Mouse (Mus musculus) left cerebral cortex, adult 2 months (tissue): Measurements from ENCODE around the gene Eid2b. TPM values are rescaled to one million over a fixed set of nuclear protein-coding genes. Genes with fewer than 3 reads are reported as not detected.
"Not testable (repeated sequence)": the region's sequence is repeated elsewhere in the genome, so short reads cannot be mapped to it uniquely, and the experiment has no call there.

Experiments used
- DNase-seq, 2 experiments: peaks; one replicate each; pipeline ENCODE4 v3.0.0; 2021 to 2022; ENCODE audit warnings: low spot score in 2 of 2, mixed read lengths in 1 of 2; ENCODE audit errors: extremely low spot score in 1 of 2
- H3K27ac ChIP-seq: fragments of 200-600 bp; 2 replicates; pipeline ENCODE4 v1.8.1; 2022
- H3K4me3 ChIP-seq: fragments of 200-600 bp; 2 replicates; pipeline ENCODE4 v1.8.1; 2022
- CTCF ChIP-seq: fragments of 200-600 bp; IDR thresholded peaks from 2 replicates; pipeline ENCODE4 v1.8.1; 2022; ENCODE audit warnings: antibody characterized with exemption, mild to moderate bottlenecking, moderate library complexity
- intact Hi-C: fragments of 180-260 bp; cut with DNase I; formaldehyde crosslinking; loops from one replicate; pipeline ENCODE4 v1.15.1; 2025
- long read RNA-seq, 2 experiments: library from polyadenylated mRNA; stranded (forward); transcript quantifications; one replicate each; pipeline ENCODE4 v2.0.0; 2021; ENCODE audit warnings: borderline mapping rate in 2 of 2
- total RNA-seq, 2 experiments: library from RNA; stranded (reverse); gene quantifications; 2 replicates each; pipeline ENCODE4 v1.2.3; 2021

The Eid2b gene
- total RNA-seq = 10 to 100 TPM; 32.3 to 33.4 TPM
- long read RNA-seq, experiment 1, transcript Eid2b-201 (1 exons, 1,751 nt) = major isoform, 28 of 29 reads
- long read RNA-seq, experiment 1, partial matches to known transcripts = 0 of 29 reads
- long read RNA-seq, experiment 1, other reads (novel, unspliced or antisense) = 1 of 29 reads
- long read RNA-seq, experiment 2, transcript Eid2b-201 (1 exons, 1,751 nt) = major isoform, 14 of 15 reads
- long read RNA-seq, experiment 2, partial matches to known transcripts = 0 of 15 reads
- long read RNA-seq, experiment 2, other reads (novel, unspliced or antisense) = 1 of 15 reads

- intact Hi-C loops = loop anchor here (5.0 kb wide), 1 partner anchor 60 kb away; the partner anchor contains the start of gene Supt5
- peak; percentile 96 to 98 for DNase-seq
- Histone ChIP-seq H3K4me3 (peak within 1 kb of the TSS; percentile 76), H3K27ac (peak within 1 kb of the TSS; percentile 92)
- TF ChIP-seq CTCF = peak; percentile 98
Measured at GRCm38 (mm10) chr7:28277615-28278278, at the start of gene Eid2b. Eid2b (plus strand) TSS chr7:28277739.

DNA sequence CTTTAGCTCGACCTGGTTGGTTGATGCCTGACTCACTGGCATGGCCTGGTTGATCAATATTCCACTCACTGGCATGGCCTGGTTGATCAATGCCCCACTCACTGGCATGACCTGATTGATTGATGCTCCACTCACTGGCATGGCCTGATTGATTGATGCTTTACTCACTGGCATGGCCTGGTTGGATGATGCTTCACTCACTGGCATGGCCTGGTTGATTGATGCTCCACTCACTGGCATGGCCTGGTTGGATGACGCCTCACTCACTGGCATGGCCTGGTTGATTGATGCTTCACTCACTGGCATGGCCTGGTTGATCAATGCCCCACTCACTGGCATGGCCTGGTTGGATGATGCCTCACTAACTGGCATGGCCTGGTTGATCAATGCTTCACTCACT, 33.6 kb upstream of the Eid2b start:
- H3K4me3 ChIP-seq, DNase-seq, H3K27ac ChIP-seq, intact Hi-C loops: not testable (repeated sequence)

DNA sequence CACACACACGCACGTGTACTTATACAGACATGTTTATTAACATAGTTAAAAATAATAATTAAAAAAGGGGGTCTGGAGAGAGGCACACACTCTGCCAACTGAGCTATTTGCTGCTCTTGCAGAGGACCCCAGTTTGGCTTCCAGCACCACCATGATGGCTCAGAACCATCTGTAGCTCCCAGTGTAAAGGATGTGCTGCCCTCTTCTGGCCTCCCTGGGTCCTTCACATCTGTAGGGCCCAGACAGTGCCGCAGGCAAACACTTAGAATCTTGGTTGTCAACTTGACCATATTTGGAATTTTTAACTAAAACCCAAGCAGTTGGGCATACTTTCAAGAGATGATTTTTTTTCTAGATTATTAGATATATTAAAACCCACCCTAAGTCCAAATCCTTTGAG, 28.6 kb upstream of the Eid2b start:
- no peak for TF ChIP-seq CTCF

DNA sequence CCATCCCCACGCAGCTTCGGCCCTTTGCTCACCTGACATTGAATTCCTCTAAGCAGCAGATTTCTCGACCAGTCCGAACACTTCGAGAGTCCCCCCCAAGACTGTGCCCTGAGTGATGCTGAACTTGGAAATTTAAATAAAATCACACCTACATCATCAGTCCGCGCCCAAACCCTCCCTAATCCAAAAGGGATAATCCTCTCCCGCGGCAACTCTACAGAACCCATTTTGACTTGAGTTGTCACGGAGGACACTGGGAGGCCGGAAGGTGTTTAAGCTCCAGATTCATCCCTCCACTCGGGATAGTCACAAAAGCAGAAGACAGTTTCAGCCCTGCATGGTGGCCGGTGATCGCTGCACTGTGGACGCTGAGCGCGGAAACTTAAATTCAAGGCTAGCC, 25.6 kb upstream of the Eid2b start:
- H3K4me3 ChIP-seq = no peak overlapping the region
- TF ChIP-seq CTCF = no peak
- H3K27ac ChIP-seq = no peak overlapping the region
- no peak for DNase-seq
- intact Hi-C loops = no loop called here

More for the DNA sequence above, 28.6 kb upstream of the Eid2b start:
- no peak overlapping the region for H3K4me3 ChIP-seq
- H3K27ac ChIP-seq = no peak overlapping the region
- intact Hi-C loops = no loop called here
- DNase-seq = no peak

DNA sequence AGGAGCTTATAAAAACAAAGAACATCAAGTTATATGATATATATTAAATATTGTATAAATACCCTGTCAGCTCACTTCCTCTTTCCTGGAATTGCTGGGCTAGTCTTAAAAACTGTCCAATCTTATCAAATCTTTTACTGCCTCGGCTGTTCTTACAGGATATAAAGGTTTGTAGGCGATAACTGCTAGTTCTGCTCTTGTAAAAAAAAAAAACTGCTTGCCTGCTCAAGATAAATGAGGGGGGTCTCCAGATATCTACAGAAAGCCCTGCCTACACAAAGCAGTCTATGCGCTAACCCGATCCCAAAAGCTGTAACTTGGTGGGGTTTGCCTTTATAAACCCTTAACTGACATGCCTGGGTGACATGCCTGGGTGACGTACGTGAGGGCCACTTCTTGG, 22.9 kb upstream of the Eid2b start:
- TF ChIP-seq CTCF = no peak
- Histone ChIP-seq H3K27ac (no peak overlapping the region), H3K4me3 (no peak overlapping the region)
- no peak for DNase-seq
- intact Hi-C loops = no loop called here

GRCm38 (mm10) chr7:28255476-28255875, 22.1 kb upstream of the Eid2b start:
- peak; percentile 12 for TF ChIP-seq CTCF
- DNase-seq = no peak
- Histone ChIP-seq H3K27ac (no peak overlapping the region), H3K4me3 (no peak overlapping the region)
- intact Hi-C loops = no loop called here

GRCm38 (mm10) chr7:28262861-28263260, 14.7 kb upstream of the Eid2b start:
- intact Hi-C loops = no loop called here
- no peak overlapping the region for H3K27ac ChIP-seq
- H3K4me3 ChIP-seq = no peak overlapping the region
- TF ChIP-seq CTCF = no peak
- DNase-seq = no peak

- intact Hi-C loops = no loop called here
- no peak for DNase-seq
- H3K4me3 ChIP-seq = no peak overlapping the region
- TF ChIP-seq CTCF = peak; percentile 17; the same call in 1 of the 2 replicates
- H3K27ac ChIP-seq = no peak overlapping the region
Measured at GRCm38 (mm10) chr7:28263786-28264185, 13.8 kb upstream of the Eid2b start.

- H3K27ac ChIP-seq = no peak overlapping the region
- no peak overlapping the region for H3K4me3 ChIP-seq
- intact Hi-C loops = loop anchor here (5.0 kb wide), 1 partner anchor 58 kb away; no protein-coding TSS in a partner anchor
- no peak for TF ChIP-seq CTCF
- no peak for DNase-seq
Measured at GRCm38 (mm10) chr7:28265391-28265790, 12.1 kb upstream of the Eid2b start.

- peak within 1 kb of the TSS; percentile 88 for H3K27ac ChIP-seq
- DNase-seq = peak; percentile 91 to 92
- H3K4me3 ChIP-seq = peak within 1 kb of the TSS; percentile 57
- intact Hi-C loops = loop anchor here (5.0 kb wide), 1 partner anchor 60 kb away; no protein-coding TSS in a partner anchor
- TF ChIP-seq CTCF = no peak; the same call in none of the 2 replicates
Measured at GRCm38 (mm10) chr7:28267129-28268041, 10.2 kb upstream of the Eid2b start, which contains the start of gene Eid2. Eid2 (plus strand) TSS chr7:28267881.

- intact Hi-C loops = loop anchor here (5.0 kb wide), 1 partner anchor 61 kb away; no protein-coding TSS in a partner anchor
- peak; percentile 54 to 69 for DNase-seq
- Histone ChIP-seq H3K4me3 (peak overlapping the region; percentile 57), H3K27ac (peak overlapping the region; percentile 88)
- TF ChIP-seq CTCF = no peak
Measured at GRCm38 (mm10) chr7:28268042-28268531, 9.5 kb upstream of the Eid2b start.
